Mouse (Mus musculus): ENCODE data around the gene Cstad. TPM values are rescaled to one million over a fixed set of nuclear protein-coding genes. Genes with fewer than 3 reads are reported as not detected.
A peak's percentile ranks its signal among the peaks of the same experiment; 100 is the strongest.

The Cstad gene
- total and polyA plus RNA-seq, 3 experiments: not detected

DNA sequence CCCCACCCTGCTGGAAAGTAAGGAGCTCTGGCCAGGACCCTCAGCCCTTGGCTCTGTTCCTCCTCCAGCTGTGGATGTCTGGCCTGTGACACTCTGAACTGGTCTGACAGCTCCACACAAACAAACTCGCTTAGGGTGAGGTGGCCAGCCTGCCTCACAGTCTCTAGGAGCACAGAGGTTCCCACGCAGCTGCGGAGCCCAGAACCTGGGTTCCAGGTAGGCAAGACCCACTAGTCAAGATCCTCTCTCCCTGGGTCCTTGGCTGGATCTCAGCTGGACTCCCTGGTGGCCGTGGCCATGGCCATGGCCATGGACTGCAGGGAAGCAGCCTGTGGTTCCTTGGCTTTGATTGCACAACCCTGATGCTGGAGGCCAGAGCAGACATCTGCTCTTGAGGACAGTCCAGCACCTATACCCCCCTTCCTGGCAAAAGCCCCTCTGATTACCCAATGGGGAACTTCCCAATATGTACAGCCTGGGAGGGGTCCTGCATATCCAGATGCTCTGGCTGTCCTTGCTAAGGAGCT lies 5.8 kb upstream of the Cstad start:
- Histone ChIP-seq H3K9me3 (replicated peaks; ENCODE audit: insufficient read depth, low read length) (no peaks in the 10 kb centered on the region), H3K27me3 (ENCODE audit: control insufficient read depth in 1 of 2, insufficient read depth in 2 of 2, low read length in 2 of 2) (no peaks in the 10 kb centered on the region), H3K4me1 (ENCODE audit: control insufficient read depth in 1 of 2, insufficient read depth in 2 of 2, low read length in 2 of 2) (peaks cover 5 to 13% of the 10 kb centered on the region in 2 experiments), H3K4me3 (ENCODE audit: control insufficient read depth in 1 of 2, insufficient read depth in 1 of 2, low read depth in 2 of 2, low read length in 2 of 2) (no peak overlapping the region), H3K27ac (ENCODE audit: control insufficient read depth, low read depth, low read length) (no peak overlapping the region), H3K36me3 (ENCODE audit: control insufficient read depth in 1 of 2, insufficient read depth in 2 of 2, low read length in 2 of 2) (peaks cover 0 to 7% of the 10 kb centered on the region in 2 experiments; a peak in 2 of 4 replicates), H3K79me2 (ENCODE audit: control insufficient read depth, insufficient read depth, low read length, poor library complexity) (no peaks in the 10 kb centered on the region), H3K9ac (ENCODE audit: control insufficient read depth, low read depth, low read length, poor library complexity, severe bottlenecking) (no peak overlapping the region)
- no peak for DNase-seq (ENCODE audit: low read depth, low spot score)
- TF ChIP-seq CHD2 (IDR thresholded peaks at IDR 0.05; ENCODE audit: low read length): no peak
- no peak for TF ChIP-seq POLR2AphosphoS5 (IDR thresholded peaks at IDR 0.05; ENCODE audit: borderline replicate concordance, low read depth, low read length)
- TF ChIP-seq EP300 (IDR thresholded peaks at IDR 0.05; ENCODE audit: low read depth in 1 of 2, low read length in 2 of 2): no peak
- no peak for TF ChIP-seq ZC3H11A (IDR thresholded peaks at IDR 0.05; ENCODE audit: low read depth, low read length)
- no peak for TF ChIP-seq NELFE (IDR thresholded peaks at IDR 0.05; ENCODE audit: low read depth, low read length)
- TF ChIP-seq USF1 (IDR thresholded peaks at IDR 0.05; ENCODE audit: low read depth, low read length): no peak
- no peak for TF ChIP-seq RAD21 (IDR thresholded peaks at IDR 0.05; ENCODE audit: low read depth, low read length)
- TF ChIP-seq MEF2A (IDR thresholded peaks at IDR 0.05; ENCODE audit: extremely low read depth, insufficient replicate concordance, low read depth, low read length, poor library complexity, severe bottlenecking): no peak
- TF ChIP-seq GABPA (IDR thresholded peaks at IDR 0.05; ENCODE audit: low read depth, low read length): no peak
- no peak for TF ChIP-seq TCF12 (IDR thresholded peaks at IDR 0.05; ENCODE audit: low read depth, low read length)

DNA sequence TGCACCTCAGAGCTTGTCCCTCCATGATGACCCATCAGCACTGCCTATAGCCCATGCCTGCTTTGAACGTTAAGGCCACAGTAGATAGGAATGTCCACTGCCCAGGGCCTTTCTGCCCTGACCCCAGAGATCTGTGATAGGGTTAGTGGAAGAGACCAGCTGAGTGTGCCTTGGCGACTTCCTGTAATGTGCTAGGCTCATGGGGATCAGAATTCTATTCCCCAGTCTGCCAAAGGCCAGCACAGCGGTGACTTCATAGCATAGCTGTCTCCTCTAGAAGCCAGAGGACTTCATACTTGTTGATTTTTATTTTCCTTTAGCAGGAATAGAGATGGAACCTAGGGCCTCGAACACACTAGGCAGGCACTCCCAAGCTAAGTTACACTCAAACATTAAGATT lies 5.1 kb upstream of the Cstad start:
- Histone ChIP-seq H3K9me3 (replicated peaks; ENCODE audit: insufficient read depth, low read length) (no peaks in the 10 kb centered on the region), H3K36me3 (ENCODE audit: control insufficient read depth in 1 of 2, insufficient read depth in 2 of 2, low read length in 2 of 2) (peaks cover 0 to 10% of the 10 kb centered on the region in 2 experiments; a peak in 2 of 4 replicates), H3K27me3 (ENCODE audit: control insufficient read depth in 1 of 2, insufficient read depth in 2 of 2, low read length in 2 of 2) (no peaks in the 10 kb centered on the region), H3K27ac (ENCODE audit: control insufficient read depth, low read depth, low read length) (no peak overlapping the region), H3K9ac (ENCODE audit: control insufficient read depth, low read depth, low read length, poor library complexity, severe bottlenecking) (no peak overlapping the region), H3K4me3 (ENCODE audit: control insufficient read depth in 1 of 2, insufficient read depth in 1 of 2, low read depth in 2 of 2, low read length in 2 of 2) (no peak overlapping the region), H3K4me1 (ENCODE audit: control insufficient read depth in 1 of 2, insufficient read depth in 2 of 2, low read length in 2 of 2) (peaks cover 5 to 13% of the 10 kb centered on the region in 2 experiments), H3K79me2 (ENCODE audit: control insufficient read depth, insufficient read depth, low read length, poor library complexity) (no peaks in the 10 kb centered on the region)
- DNase-seq (ENCODE audit: low read depth, low spot score): no peak
- no peak for TF ChIP-seq UBTF (IDR thresholded peaks at IDR 0.05; ENCODE audit: borderline replicate concordance, insufficient read depth, low read depth, low read length)

DNA sequence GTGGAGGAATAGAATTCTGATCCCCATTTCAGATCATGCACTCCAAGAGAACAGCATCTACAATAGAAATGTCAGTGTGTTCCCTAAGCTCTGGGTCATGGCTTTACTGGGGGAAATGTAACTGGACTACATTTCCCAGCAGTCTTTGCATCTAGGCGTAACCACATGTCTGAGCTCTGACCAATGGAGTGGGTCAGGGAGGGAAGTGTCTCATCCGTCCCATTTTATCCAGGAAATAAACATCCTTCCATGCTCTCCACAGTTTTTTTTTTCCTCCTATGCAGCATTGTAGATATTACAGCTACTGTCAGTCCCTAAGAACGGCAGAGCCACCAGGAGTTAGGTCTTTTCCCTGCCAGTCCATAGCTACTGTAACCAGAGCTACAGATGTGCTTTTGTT lies 3.9 kb upstream of the Cstad start:
- peaks cover 0 to 11% of the 10 kb centered on the region in 2 experiments; a peak in 2 of 4 replicates for H3K36me3 ChIP-seq (ENCODE audit: control insufficient read depth in 1 of 2, insufficient read depth in 2 of 2, low read length in 2 of 2)
- no peak overlapping the region for H3K9ac ChIP-seq (ENCODE audit: control insufficient read depth, low read depth, low read length, poor library complexity, severe bottlenecking)
- peak; percentile 81 for DNase-seq (ENCODE audit: low read depth, low spot score)
- no peaks in the 10 kb centered on the region for H3K9me3 ChIP-seq (replicated peaks; ENCODE audit: insufficient read depth, low read length)
- H3K27ac ChIP-seq (ENCODE audit: control insufficient read depth, low read depth, low read length): no peak overlapping the region
- H3K27me3 ChIP-seq (ENCODE audit: control insufficient read depth in 1 of 2, insufficient read depth in 2 of 2, low read length in 2 of 2): no peaks in the 10 kb centered on the region
- peaks cover 5 to 17% of the 10 kb centered on the region in 2 experiments for H3K4me1 ChIP-seq (ENCODE audit: control insufficient read depth in 1 of 2, insufficient read depth in 2 of 2, low read length in 2 of 2)
- H3K79me2 ChIP-seq (ENCODE audit: control insufficient read depth, insufficient read depth, low read length, poor library complexity): no peaks in the 10 kb centered on the region
- H3K4me3 ChIP-seq (ENCODE audit: control insufficient read depth in 1 of 2, insufficient read depth in 1 of 2, low read depth in 2 of 2, low read length in 2 of 2): peak overlapping the region; percentile 26 to 47; a peak in 2 of 4 replicates
- TF ChIP-seq MAZ (IDR thresholded peaks at IDR 0.05; ENCODE audit: low read depth, low read length) (no peak), RCOR1 (IDR thresholded peaks at IDR 0.05; ENCODE audit: low read depth, low read length) (no peak), ZNF384 (IDR thresholded peaks at IDR 0.05; ENCODE audit: low read depth, low read length) (peak; percentile 62), MEF2A (IDR thresholded peaks at IDR 0.05; ENCODE audit: extremely low read depth, insufficient replicate concordance, low read depth, low read length, poor library complexity, severe bottlenecking) (no peak), GABPA (IDR thresholded peaks at IDR 0.05; ENCODE audit: low read depth, low read length) (no peak), CHD1 (IDR thresholded peaks at IDR 0.05; ENCODE audit: low read depth, low read length) (no peak), MAX (IDR thresholded peaks at IDR 0.05; ENCODE audit: low read length) (0 out of 2 replicates have a peak, but pooled peaks have one; percentile 62), MAFK (IDR thresholded peaks at IDR 0.05; ENCODE audit: borderline replicate concordance, low read depth, low read length) (no peak), CHD2 (IDR thresholded peaks at IDR 0.05; ENCODE audit: low read length) (peak; percentile 16; the same call in 1 of the 2 replicates), RAD21 (IDR thresholded peaks at IDR 0.05; ENCODE audit: low read depth, low read length) (no peak), TBP (IDR thresholded peaks at IDR 0.05; ENCODE audit: low read depth, low read length) (0 out of 2 replicates have a peak, but pooled peaks have one; percentile 23), NRF1 (IDR thresholded peaks at IDR 0.05; ENCODE audit: insufficient read depth, low read depth, low read length, poor library complexity, severe bottlenecking) (no peak), TAL1 (IDR thresholded peaks at IDR 0.05; ENCODE audit: low read length) (no peak), ZKSCAN1 (IDR thresholded peaks at IDR 0.05; ENCODE audit: low read depth, low read length) (no peak), E2F4 (IDR thresholded peaks at IDR 0.05; ENCODE audit: borderline replicate concordance, low read depth, low read length) (no peak), MYC (IDR thresholded peaks at IDR 0.05; ENCODE audit: low read depth, low read length) (peak; percentile 50; the same call in 1 of the 2 replicates), BHLHE40 (IDR thresholded peaks at IDR 0.05; ENCODE audit: borderline replicate concordance, low read depth, low read length) (no peak)

Data from MEL (cell line).